Mouse (Mus musculus): ENCODE data around the gene Igf2bp2.

The Igf2bp2 gene

GRCm38 (mm10) chr16:22147131-22147530 is 16.0 kb downstream of the Igf2bp2 start:
- DNase-seq, result no peak

GRCm38 (mm10) chr16:22146071-22146470 is 17.0 kb downstream of the Igf2bp2 start:
- DNase-seq, result no peak

DNA sequence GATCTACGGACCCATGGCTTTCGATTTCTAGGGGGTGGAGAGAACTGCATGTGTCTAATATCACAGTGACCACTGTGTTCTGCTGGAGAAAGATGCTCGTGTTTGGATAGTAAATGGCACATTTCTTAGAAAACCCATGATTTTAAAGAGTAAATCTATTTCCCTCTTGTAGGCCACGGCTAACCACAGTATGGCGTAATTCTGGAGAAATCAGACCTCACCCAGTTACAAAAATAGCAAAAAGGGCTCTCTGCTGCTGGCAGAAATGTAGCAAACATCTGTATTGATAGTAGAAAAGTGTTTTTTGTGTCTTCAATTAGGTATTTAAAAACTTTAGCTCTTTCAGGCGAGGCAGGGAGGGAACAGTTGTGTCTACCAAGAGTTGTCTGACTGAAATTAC is 18.6 kb downstream of the Igf2bp2 start:
- DNase-seq, result no peak

DNA sequence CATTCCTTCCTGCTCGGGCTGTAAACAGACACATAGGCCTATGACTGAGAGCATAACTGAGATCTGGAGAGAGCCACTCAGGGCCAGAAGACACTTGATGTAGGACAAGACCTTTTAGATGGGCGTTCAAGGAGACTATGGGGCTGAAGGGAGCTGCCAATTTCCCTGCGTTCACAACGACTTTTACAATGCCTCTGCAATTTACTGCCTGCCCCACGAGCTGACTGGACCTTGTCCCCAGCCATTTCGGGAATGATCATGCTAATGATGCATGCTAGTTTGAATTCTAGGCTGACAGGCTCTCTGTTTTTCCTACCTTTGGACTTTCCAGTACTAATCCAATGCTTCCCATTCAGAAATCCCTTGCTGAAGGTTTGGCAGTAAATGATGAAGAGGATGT is 22.2 kb downstream of the Igf2bp2 start:
- no peak for DNase-seq

- DNase-seq, result no peak
Observed at GRCm38 (mm10) chr16:22139821-22140220, 23.3 kb downstream of the Igf2bp2 start.

GRCm38 (mm10) chr16:22136198-22136597 is 26.9 kb downstream of the Igf2bp2 start:
- DNase-seq, result no peak

- no peak for DNase-seq
Observed at GRCm38 (mm10) chr16:22131321-22131720, 31.8 kb downstream of the Igf2bp2 start.

DNA sequence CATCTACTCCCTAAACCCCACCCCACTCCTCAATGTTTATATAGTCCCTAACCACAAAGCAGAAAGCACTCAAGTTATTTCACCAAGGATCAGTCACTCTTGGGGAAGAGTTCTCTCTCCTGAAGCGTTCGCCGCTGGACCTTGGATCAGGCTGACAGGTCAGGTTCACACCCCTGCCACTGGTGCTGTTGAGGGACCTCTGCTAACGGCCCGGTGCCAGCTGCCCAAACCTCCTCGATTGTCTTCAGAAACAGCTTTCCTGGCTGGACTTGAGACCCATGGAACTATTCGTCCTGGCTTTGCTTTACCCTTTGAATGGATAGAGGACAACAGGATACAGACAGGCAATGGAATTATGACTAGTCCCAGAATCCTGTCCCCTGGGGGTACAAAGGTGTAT is 33.6 kb downstream of the Igf2bp2 start:
- no peak for DNase-seq

- no peak for DNase-seq
Observed at GRCm38 (mm10) chr16:22128595-22128994, 34.5 kb downstream of the Igf2bp2 start.

DNA sequence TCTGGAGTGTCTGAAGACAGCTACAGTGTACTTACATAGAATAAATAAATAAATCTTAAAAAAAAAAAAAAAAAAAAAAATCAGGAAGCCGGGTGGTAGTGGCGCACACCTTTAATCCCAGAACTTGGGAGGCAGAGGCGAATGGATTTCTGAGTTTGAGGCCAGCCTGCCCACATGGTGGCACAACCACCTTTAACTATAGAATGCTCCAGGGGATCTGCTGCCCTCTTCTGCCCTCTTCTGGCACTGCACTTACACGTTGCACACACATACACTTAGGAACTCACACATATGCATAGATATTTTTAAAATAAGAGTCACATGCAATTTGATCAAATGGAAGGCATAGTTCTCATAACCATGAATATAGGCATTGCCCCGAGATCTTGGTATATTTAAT is 35.3 kb downstream of the Igf2bp2 start:
- no peak for DNase-seq

DNA sequence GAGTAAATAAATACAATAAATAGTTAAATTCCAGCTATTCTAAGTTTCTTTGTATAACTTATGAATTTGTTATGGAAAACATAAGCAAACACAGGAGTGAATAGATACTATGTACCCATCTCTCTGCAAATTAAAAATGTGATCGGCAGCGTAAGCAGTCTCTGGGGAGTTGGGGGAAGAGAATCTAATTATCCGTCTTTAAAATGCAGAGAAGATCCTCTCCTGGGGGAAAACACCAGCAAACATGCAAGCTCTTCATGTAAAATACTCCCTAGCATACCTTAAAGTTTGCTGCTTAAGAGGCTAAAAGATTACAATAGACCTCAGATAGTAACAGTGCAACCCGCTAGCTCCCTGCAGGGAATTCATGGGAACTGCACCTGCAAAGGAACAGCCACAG is 36.2 kb downstream of the Igf2bp2 start:
- DNase-seq, result no peak

DNA sequence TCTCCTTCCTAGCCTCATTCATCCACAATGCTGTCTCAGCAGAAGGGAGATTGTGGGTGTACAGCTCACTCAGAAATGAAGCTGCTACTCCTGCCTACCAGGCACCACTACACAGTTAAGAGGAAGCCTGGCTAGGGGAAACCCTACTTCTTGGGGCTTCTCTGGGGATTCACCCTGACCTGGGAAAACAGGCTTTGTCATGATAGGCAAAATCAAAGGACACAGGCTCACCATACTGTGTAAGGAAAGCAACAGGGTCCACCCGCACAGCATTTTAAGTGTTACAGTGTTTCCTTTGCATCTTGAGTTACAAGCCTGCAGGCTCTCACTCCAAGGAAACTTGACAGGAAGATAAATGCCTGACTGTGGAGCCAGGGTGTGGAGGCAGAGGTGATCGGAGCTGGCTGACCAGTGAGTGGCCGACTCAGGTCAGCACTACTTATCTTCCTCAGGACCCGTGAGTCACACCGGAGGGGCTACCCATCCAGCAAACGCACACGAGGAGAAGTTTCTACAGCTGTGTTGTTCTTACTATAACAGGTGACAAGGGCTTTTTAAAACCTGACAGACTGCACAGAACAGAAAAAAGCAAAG is 38.7 kb downstream of the Igf2bp2 start:
- no peak for DNase-seq

- DNase-seq, result peak; percentile 8
Observed at GRCm38 (mm10) chr16:22123658-22124057, 39.4 kb downstream of the Igf2bp2 start.

DNA sequence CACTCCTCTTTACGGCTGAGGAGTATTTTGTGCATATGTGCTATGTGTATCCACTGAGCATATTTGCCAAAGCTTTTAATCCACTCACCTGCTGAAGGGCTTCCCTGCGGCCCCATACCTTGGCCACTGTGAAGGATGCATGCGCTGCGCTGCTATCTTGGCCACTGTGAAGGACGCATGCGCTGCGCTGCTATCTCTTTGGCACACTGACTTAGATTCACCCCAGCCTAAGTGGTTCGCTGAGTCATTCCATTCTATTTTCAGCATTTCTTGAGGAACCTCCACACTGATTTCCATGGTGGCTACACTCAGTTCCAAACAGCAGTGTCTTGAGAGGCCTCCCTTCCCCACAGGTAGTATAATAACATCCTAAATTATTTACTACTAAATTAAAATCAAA is 42.0 kb downstream of the Igf2bp2 start:
- DNase-seq, result peak; percentile 36

GRCm38 (mm10) chr16:22119524-22119923 is 43.6 kb downstream of the Igf2bp2 start:
- peak; percentile 28 for DNase-seq

GRCm38 (mm10) chr16:22118716-22119501 is 44.2 kb downstream of the Igf2bp2 start:
- DNase-seq, result peak; percentile 24

GRCm38 (mm10) chr16:22118151-22118550 is 44.9 kb downstream of the Igf2bp2 start:
- DNase-seq, result no peak

GRCm38 (mm10) chr16:22116748-22117147 is 46.4 kb downstream of the Igf2bp2 start:
- no peak for DNase-seq

DNA sequence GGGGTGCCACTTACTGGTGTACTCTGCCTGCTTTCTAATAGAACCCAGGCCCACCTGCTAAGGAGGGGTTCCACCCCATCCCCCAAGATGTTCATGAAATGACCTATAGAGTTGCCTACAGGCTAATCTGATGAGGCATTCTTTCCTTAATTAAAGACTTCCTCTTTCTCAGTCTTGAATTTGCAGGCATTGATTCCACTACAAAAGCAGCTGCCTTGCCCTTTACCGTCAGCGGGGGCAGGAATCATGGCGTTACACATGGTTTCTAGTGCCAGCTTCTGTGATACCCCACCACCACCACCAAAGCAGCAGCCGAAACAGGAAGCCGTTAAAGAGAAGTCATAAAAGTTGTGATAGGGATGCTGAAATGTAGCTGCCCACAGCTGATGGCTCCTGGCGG is 47.0 kb downstream of the Igf2bp2 start:
- DNase-seq, result no peak

DNA sequence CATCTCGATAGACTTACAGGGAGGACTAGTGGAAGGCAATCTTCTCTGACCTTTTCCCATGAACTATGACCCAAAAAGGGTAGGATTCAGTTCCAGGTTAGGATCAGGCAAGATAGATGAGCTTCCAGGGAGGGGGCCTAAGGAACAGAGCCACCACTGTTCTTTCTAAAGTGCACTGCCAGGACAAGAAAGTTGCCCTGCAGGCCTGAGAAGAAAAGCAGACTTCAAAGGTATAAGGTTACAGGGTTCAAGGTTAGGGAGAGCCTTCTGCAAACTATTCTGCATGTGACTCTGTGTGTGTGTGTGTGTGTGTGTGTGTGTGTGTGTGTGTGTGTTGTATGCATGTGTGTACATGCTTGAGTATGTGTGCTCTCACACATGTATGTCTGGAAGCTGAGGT is 53.1 kb downstream of the Igf2bp2 start:
- no peak for DNase-seq

DNA sequence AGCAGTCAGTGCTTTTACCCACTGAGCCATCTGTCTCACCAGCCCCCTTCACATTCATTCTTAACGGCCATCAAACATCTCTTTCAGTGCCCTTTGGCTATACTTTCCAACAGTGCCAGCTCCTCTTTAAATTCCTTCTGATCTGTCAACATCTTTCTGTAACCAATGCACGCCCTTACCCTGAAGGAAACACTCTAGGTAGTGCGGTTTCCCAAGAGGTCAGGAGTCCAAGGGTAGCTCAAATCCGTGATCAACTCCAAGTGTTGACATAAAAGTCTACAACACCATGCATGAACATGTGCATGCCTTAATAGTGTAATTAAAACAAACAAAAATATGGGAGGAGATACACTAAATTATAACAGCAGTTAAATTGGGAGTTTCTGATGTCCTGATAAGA is 53.9 kb downstream of the Igf2bp2 start:
- no peak for DNase-seq

DNA sequence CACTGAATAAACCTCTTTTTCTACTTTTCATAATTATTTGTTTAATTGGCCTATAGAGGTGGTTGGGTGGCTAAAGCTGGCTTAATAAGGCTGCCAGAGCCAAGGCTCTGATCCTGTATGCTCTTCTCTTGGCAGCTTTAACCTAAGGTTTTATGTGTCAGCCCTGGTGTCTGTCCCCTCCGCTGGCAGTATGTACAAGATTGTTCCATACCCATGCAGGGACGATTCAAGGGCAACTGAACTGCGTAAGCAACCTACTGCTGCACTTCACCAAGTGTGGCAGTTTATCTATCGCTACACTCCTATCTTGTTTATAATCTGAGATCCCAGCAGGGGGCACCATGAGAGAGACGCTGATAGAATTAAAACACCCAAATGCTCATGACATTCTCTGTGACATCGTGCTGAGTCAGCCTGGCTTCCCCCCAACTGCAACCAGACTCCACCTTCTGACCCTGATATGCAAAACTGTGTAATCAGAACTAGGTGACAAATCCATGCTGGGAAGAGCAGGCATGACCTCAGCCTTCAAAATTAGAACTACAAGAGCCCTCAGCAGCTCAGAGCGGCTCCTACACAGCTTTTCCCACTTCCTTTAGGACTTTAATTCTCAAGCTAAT is 55.1 kb downstream of the Igf2bp2 start:
- peak; percentile 13 for DNase-seq

DNA sequence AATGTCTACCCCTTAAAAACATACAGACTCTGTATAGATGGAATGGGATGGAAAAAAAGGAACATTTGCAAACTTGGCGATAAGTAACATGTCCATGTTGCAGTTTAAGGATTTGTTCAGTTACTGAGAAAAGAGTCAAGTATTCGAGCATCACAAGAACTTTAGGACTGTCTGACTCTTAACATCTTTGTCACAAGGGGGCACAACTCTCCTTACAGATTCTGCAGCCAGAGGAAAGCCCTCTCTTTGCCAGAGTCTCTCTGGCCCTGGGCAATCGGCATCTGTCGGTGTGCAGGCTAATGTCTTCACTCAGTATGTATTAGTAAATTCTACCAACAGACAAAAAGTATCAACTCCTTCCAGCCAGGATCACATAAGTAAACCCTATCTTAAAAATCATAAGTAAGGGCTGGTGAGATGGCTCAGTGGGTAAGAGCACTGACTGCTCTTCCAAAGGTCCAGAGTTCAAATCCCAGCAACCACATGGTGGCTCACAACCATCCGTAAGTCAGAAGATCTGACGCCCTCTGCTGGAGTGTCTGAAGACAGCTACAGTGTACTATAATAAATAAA is 57.0 kb downstream of the Igf2bp2 start:
- DNase-seq, result no peak

DNA sequence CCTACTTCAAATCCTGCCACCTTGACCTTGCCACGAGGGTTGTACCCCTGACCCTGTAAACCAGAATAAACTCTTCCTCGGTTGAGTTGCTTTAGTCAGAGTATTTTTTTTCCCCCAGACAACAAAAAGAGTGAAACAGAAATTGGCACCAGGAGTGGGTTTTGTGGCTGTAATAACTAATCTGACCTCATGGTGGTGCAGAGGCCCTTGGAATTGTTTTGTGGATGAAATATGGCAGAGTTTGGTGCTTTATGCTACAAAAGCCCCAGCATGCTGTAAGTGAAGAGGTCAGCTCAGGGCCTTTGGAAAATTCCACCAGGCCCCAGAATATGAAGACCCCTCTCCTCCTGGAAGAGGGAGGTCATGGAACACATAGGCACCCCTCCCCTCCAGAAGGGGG is 63.0 kb downstream of the Igf2bp2 start:
- no peak for DNase-seq
